Mouse (Mus musculus) intestine, postnatal 0 days (tissue): ENCODE measurements around the gene Itsn1. TPM values are rescaled to one million over a fixed set of nuclear protein-coding genes. Genes with fewer than 3 reads are reported as not detected.

ENCODE experiments used
- ATAC-seq: fragments of 200-750 bp; cut with Nextera tagmentation; 2 replicates; pipeline ENCODE4 v1.8.0; 2017; ENCODE audit warnings: mild to moderate bottlenecking, moderate TSS enrichment, moderate library complexity
- H3K27ac ChIP-seq: fragments of 300-500 bp; sonication (generic); 2 replicates; pipeline ENCODE4 v1.5.1; 2014; ENCODE audit warnings: mild to moderate bottlenecking, low read depth, low read length, moderate library complexity
- H3K27me3 ChIP-seq: fragments of 300-500 bp; sonication (generic); replicated peaks from 2 replicates; pipeline ENCODE4 v1.6.1; 2014; ENCODE audit warnings: low read length, mixed read lengths; ENCODE audit not compliant: control insufficient read depth, insufficient read depth
- H3K36me3 ChIP-seq: fragments of 300-500 bp; sonication (generic); 2 replicates; pipeline ENCODE4 v1.6.1; 2014; ENCODE audit warnings: mild to moderate bottlenecking, moderate library complexity; ENCODE audit not compliant: control insufficient read depth, insufficient read depth
- H3K4me1 ChIP-seq: fragments of 300-500 bp; sonication (generic); replicated peaks from 2 replicates; pipeline ENCODE4 v1.6.1; 2014; ENCODE audit warnings: antibody characterized with exemption, low read length, mixed read lengths; ENCODE audit not compliant: control insufficient read depth, insufficient read depth
- H3K4me2 ChIP-seq: fragments of 300-500 bp; sonication (generic); replicated peaks from 2 replicates; pipeline ENCODE4 v1.6.1; 2014; ENCODE audit warnings: low read depth, mild to moderate bottlenecking, moderate library complexity
- H3K4me3 ChIP-seq: fragments of 300-500 bp; sonication (generic); 2 replicates; pipeline ENCODE4 v1.5.1; 2014; ENCODE audit warnings: low read depth, low read length
- H3K9ac ChIP-seq: fragments of 300-500 bp; sonication (generic); 2 replicates; pipeline ENCODE4 v1.6.1; 2014; ENCODE audit warnings: mild to moderate bottlenecking, low read depth, low read length
- H3K9me3 ChIP-seq: fragments of 300-500 bp; sonication (generic); 2 replicates; pipeline ENCODE4 v1.6.1; 2016; ENCODE audit warnings: mixed run types; ENCODE audit not compliant: control insufficient read depth
- CTCF ChIP-seq: sonication (generic); IDR thresholded peaks from 2 replicates; pipeline ENCODE4 v1.5.1; 2016; ENCODE audit warnings: low read depth, mild to moderate bottlenecking, control low read depth, antibody characterized with exemption, moderate library complexity
- WGBS: fragments of 180-500 bp; shearing (Covaris S2); extraction: QIAGEN DNeasy Blood & Tissue Kit; methylation state at CpG from one replicate; pipeline ENCODE4 v1.1.7; 2014; 5-methylcytosine and 5-hydroxymethylcytosine counted together
- polyA plus RNA-seq: library from polyadenylated mRNA; unstranded; fragments of >200 nt; fragmentation: Nextera tagmentation; extraction: Ambion mirVana; gene quantifications from 2 replicates; pipeline ENCODE4 v1.2.1, GENCODE M21; 2015

The Itsn1 gene
- polyA plus RNA-seq, 1 experiment from 2014 or later = 6.2 TPM

DNA sequence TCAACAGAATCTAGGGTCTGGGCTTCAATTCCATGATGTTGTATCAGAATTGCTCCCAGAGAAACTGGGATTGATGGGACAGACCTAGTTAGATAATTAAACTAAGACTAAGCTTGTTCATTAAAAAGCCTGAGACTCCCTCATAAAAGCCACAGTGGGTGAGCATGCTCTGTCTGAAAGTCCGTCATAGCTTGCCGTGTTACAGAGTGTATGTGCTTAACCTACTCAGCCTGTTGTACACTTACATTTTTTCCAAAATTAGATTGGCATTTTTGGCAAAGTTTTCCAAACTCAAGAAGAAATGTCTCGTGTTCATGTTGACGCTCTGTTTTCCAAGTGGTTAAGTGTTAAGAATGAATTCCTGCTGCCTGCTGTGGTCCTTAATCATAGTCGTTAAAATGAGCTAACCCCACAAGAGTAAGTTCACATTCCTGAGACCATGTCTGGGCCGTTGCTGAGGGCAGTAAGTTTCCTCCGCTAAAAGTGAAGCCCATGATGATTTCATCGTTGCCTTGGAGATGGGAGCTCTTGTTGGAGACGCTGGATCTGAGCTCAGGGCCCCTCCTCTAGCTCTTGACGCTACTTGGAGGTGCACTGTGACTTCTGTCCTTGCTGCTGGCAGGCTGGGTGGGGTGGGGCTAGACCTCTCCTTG, 117.1 kb downstream of the Itsn1 start:
- H3K27ac ChIP-seq = no peak overlapping the region
- WGBS = 44% methylated on average over 10 of the region's 10 CpGs

DNA sequence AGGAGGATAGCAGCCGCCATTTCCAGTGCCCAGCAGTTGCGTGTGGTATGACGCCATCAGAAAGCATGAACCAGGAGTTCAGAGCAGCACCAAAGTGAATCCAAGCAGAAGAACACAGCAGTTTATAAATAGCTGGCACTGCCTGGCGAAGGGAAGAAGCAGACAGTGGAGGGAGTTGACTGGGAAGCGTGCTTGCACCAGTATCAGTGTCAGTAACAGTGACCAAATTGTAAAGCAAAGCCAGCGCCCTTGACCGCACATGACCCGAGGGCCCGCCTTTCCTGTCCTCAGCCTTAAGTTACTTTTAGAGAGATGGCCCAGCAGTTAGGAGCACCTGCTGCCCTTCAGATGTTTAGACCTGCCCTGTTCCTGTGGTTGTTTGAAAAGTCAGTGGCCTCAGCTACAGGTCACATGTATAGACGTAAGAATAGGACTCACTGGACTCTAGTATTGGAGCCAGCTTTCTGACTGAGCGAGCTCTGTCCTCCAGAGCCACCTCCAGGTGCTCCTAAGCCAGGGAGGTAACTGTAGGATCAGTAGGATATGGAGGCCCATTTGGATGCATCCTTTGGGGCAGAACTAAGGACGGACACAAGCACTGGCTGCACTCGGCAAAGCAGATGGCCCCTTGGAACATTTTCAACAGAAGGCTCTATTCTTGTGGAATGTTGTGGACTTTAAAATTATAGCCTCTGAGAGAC, 118.6 kb downstream of the Itsn1 start:
- no peak for ATAC-seq
- Histone ChIP-seq H3K27ac (no peak overlapping the region), H3K4me1 (no peaks in the 10 kb centered on the region), H3K27me3 (no peaks in the 10 kb centered on the region), H3K4me3 (no peak overlapping the region), H3K36me3 (peaks cover 27% of the 10 kb centered on the region), H3K4me2 (no peak overlapping the region), H3K9ac (no peak overlapping the region), H3K9me3 (no peaks in the 10 kb centered on the region)
- TF ChIP-seq CTCF = no peak
- WGBS = 87% methylated on average over 13 of the region's 13 CpGs

More for the DNA sequence above, 117.1 kb downstream of the Itsn1 start:
- Histone ChIP-seq H3K36me3 (peaks cover 19% of the 10 kb centered on the region; the same call in 1 of the 2 replicates), H3K9ac (no peak overlapping the region), H3K4me3 (no peak overlapping the region), H3K9me3 (no peaks in the 10 kb centered on the region), H3K27me3 (no peaks in the 10 kb centered on the region), H3K4me1 (no peaks in the 10 kb centered on the region), H3K4me2 (no peak overlapping the region)
- no peak for TF ChIP-seq CTCF
- ATAC-seq = no peak

DNA sequence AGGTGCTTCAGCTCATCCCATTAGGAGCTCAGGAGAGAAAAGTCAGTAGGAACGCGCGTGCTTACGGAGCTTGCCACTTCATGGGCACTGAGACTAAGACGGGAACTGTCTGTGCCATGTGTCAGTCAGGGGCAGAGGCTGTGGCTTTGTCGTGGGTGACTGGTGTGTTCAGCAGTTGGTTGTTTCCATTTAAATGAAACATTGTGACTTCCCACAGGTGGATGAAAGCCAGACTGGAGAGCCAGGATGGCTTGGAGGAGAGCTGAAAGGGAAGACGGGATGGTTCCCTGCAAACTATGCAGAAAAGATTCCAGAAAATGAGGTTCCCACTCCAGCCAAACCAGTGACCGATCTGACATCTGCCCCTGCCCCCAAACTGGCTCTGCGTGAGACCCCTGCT, 119.4 kb downstream of the Itsn1 start:
- no peak for ATAC-seq
- H3K9me3 ChIP-seq = no peaks in the 10 kb centered on the region
- WGBS = 93% methylated on average over 9 of the region's 9 CpGs
- H3K9ac ChIP-seq = no peak overlapping the region
- H3K36me3 ChIP-seq = peaks cover 29% of the 10 kb centered on the region
- no peak for TF ChIP-seq CTCF
- no peak overlapping the region for H3K4me2 ChIP-seq
- H3K4me1 ChIP-seq = no peaks in the 10 kb centered on the region
- no peak overlapping the region for H3K27ac ChIP-seq
- H3K4me3 ChIP-seq = no peak overlapping the region
- no peaks in the 10 kb centered on the region for H3K27me3 ChIP-seq

DNA sequence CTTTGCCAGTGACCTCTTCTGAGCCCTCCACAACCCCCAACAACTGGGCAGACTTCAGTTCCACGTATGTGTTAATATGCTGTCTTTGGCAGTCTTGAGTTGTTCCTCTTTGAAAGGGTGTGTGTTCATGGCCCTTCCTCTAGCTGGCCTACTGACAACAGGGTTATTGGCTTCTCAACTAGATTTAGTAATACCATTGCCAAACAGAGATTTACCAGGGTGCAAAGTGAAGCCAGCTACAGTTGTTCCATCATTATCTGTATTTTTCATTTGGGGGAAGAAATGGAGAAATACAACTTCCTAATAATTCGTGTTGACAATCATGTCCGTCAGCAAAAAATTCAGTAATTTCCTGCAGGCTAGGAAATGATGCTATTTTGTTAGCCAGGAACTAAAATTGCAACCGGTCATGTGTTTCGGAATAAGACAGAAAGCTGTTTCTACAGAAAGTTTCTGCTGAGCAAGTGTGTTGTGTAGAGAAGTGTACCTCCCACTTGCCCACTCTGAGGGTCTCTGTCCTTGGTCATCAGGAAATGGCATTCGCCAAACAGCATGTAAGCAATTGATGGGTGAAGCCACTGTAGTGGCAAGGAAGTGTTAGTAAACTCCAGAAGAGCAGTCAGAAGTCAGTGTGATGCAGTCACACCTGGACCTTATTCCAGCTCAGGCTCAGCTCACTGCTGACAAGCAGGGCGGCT, 120.0 kb downstream of the Itsn1 start:
- Histone ChIP-seq H3K9ac (no peak overlapping the region), H3K4me2 (no peak overlapping the region), H3K27me3 (no peaks in the 10 kb centered on the region), H3K9me3 (no peaks in the 10 kb centered on the region), H3K4me3 (no peak overlapping the region), H3K27ac (no peak overlapping the region), H3K4me1 (no peaks in the 10 kb centered on the region), H3K36me3 (peaks cover 32% of the 10 kb centered on the region)
- ATAC-seq = no peak
- no peak for TF ChIP-seq CTCF
- 92% methylated on average over 7 of the region's 7 CpGs for WGBS

DNA sequence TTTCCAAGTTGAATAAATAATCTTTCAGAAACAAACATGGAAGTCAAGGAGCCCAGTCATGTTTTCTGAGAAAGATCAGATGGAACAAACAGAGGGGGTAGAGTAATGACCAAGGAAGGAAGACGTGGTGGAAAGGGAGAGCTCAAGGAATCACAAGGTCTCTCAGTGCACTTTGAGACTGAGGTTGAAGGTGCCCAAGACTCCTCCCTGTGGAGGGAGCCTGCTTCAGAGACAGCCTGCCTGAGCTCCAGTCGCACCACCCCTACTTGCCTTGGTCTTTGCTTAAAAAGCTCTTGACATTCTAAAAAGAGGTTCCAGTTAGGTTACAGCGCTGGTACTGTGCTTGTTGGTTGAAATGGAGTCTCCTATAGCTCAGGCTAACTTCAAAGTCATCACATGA, 121.1 kb downstream of the Itsn1 start:
- no peaks in the 10 kb centered on the region for H3K9me3 ChIP-seq
- ATAC-seq = no peak

DNA sequence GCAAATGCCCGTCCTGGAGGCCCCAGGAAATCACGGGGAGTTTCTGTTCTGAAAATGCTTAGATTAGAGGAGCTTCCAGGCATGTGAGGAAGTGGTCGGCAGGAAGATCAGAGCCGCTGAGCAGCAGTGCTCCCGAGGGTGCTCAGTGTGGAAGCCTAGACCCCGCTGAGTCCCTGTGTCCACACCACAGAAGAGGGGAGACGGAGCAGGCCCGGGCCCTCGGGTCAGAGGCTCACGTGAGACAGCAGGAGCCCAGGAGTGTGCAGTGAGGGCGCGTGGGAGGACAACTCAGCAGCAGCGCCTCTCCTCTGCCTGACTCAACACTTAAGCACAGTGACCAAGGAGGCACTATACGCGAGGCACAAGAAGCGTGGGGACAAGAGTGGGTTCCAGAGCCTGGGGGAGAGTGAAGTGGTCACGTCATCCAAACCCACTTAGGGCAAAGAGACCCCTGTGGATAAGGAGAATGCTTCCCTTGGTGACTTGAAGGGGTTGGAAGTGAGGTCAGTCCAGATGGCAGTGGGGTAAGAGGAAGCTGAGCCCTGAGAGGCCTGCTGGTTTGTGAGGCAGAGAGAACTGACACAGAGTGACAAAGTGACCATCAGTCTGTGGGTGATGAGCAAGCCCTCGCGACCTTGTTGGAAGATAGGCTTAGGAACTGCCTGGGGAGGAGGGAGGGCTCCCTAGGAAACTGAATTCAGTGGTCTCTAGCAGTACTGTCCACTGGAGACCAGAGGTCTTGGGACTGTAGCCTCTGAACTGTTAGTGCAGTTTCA, 122.6 kb downstream of the Itsn1 start:
- Histone ChIP-seq H3K4me1 (no peaks in the 10 kb centered on the region), H3K9me3 (no peaks in the 10 kb centered on the region), H3K4me3 (no peak overlapping the region), H3K4me2 (no peak overlapping the region), H3K9ac (no peak overlapping the region), H3K27me3 (no peaks in the 10 kb centered on the region), H3K27ac (no peak overlapping the region), H3K36me3 (peaks cover 48% of the 10 kb centered on the region)
- 88% methylated on average over 19 of the region's 19 CpGs for WGBS
- no peak for TF ChIP-seq CTCF
- ATAC-seq = no peak

More for the DNA sequence above, 121.1 kb downstream of the Itsn1 start:
- Histone ChIP-seq H3K4me3 (no peak overlapping the region), H3K36me3 (peaks cover 39% of the 10 kb centered on the region), H3K4me1 (no peaks in the 10 kb centered on the region), H3K27me3 (no peaks in the 10 kb centered on the region), H3K9ac (no peak overlapping the region), H3K27ac (no peak overlapping the region), H3K4me2 (no peak overlapping the region)
- 75% methylated on average over 3 of the region's 3 CpGs for WGBS
- peak; percentile 23 for TF ChIP-seq CTCF
